Mouse (Mus musculus) gastrocnemius, postnatal 10 days (tissue): Measurements from ENCODE around the gene Ctrl. TPM values are rescaled to one million over a fixed set of nuclear protein-coding genes. Genes with fewer than 3 reads are reported as not detected.

ENCODE experiments used
- DNase-seq: peaks from one replicate; pipeline ENCODE4 v3.0.0; 2021; ENCODE audit warnings: mixed read lengths
- total RNA-seq, 2 experiments: library from RNA; stranded (reverse); gene quantifications; 2 replicates each; pipeline ENCODE4 v1.2.3; 2021

Gene Ctrl
- total RNA-seq, 2 experiments from 2014 or later: 0.47 TPM; not detected in 1

DNA sequence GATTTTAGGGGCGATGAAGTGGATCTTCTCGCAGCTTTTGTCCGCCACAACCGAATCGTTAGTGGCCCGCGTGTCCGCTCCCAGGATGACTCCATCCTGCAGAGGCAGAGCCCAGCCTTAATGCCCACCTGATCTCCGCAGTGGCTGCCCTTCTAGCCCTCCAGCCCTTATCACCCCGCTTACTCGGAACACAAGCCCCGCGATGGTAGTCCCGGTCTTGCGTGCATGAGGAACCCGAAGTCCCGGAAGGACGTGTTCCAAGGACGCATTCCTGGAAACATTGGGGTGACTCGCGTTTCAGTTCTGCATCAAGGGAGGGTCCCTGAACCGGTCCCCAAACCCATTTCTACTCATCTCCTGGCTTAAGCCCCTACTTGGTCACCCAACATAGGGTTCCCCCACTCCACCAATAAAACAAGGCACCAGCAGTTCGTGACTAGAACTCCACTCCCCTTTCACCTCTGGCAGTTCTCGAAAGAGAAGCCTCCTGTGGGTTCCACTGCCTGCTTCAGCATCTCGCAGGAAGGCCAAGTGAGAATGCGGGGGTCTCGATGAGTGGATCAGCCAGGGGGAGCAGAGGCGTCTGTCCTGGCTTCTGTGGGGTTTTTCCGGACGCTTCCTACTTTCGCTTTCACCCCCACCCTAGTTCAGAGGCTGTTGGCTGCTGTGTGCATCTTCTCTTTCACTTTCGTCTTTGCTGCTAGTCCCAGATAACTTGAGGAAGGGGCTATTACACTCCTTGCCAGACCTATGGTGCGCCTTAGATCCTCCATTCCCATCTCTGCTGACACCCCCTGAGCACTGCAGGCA, 4.0 kb upstream of the Ctrl start:
- DNase-seq: peak; percentile 46

DNA sequence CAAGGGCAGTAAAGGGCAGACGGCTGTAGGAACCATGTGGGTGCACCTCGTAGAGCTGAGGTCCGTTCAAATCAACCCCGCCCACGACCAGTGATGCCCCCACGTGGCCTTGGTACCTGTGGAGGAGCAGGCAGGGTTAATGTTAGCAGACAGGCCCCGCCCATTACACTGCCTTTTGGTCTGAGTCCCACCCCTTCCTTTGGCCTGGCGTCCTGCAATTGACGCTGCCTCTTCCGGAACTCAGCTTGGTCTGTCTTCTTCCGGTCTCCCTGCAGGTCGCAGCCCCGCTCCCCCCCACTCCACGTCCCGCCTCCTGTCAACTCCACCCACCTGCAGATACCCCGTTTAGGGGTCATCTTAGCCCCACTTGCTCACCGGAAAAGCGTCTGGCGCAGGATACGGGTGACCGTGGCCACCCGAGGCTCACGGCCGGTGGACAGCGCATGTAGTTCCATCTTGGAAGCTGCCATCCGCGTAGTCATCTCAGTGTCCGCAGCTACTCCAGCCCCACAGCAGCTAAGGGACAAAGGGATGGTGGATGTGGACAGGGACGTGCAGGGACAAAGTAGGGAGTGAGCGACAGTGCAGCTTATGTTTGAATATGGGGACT, 3.3 kb upstream of the Ctrl start:
- DNase-seq: peak; percentile 78

DNA sequence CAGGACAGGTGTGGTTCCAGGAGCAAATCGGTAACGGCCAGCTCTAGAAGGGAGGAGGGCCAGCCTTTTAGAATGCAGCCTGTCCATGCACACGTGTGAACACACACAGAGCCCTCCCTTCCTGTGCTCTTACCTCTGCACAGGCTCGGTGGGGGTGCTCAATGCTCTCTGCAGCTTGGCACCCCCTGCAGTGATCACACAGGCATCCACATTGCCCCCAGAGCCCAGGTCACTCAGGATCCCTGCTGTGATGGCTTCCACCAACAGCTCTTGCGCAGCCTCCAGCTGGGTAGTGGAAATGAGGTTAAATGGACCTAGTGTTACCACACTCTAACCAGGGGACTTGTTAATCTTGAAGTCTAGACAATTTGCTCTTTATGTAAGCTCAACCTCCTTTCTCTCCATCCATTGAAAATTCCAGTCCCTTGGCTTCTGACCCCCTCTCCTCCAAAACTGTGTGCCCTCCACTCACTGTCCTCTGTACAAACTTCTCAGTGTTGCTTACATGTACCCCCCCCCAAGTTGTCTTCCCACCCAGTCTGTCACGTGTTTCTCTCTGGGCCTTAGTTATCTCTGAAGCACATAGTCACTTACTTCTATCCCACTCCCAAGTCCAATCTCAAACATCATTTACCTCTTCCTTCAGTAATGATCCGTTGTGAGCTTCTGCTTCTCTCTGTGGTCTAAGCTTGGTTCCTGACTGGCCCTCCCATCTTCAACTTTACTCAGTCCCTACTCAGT, 2.4 kb upstream of the Ctrl start:
- DNase-seq: no peak

- no peak for DNase-seq
Observed at GRCm38 (mm10) chr8:105935105-105935504, 1.4 kb upstream of the Ctrl start.

- DNase-seq: no peak
Observed at GRCm38 (mm10) chr8:105932525-105932924, 1.1 kb downstream of the Ctrl start.

- no peak for DNase-seq
Observed at GRCm38 (mm10) chr8:105931271-105931670, 2.4 kb downstream of the Ctrl start.

GRCm38 (mm10) chr8:105930602-105931001, 3.1 kb downstream of the Ctrl start:
- DNase-seq: peak; percentile 92

DNA sequence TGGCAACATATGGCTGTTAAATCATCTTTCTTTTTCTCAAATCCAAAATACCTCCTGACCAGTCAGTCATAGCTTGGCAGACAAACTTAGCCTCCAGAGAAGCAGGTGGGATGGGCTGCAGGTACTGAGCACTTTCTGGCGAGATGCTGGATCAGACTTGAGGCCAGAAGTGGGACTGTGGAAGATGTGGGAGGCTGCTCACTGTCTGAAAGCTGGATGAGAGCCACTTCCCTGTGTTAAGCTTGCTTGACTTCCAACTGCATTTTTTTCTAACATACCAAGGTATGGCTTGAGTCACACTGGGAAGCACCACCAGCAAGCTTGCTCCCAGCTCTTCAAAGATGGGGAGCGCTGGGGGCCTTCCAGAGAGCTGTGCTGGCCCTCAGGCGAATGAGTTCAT, 8.5 kb downstream of the Ctrl start:
- DNase-seq: no peak

DNA sequence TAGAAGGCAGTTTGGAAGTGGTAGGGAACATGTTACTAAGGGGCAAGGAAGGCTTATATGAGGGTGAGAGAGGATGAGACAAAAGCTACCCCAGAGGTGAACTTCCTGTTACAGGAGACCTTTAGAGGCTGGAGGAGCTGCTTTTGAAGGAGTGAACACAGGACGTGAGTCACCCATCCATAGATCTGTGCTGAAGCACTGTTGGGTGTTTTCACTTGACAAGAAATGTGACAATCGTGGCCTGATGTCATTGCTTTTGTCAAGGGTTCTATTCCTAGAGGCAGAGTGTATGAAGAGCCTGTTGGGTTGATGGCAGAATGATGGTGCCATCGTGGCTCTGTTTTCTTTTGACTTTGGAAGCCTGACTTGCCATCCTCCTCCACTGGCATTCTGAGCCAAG, 14.3 kb downstream of the Ctrl start:
- no peak for DNase-seq

GRCm38 (mm10) chr8:105900941-105901616, 32.6 kb downstream of the Ctrl start:
- no peak for DNase-seq

DNA sequence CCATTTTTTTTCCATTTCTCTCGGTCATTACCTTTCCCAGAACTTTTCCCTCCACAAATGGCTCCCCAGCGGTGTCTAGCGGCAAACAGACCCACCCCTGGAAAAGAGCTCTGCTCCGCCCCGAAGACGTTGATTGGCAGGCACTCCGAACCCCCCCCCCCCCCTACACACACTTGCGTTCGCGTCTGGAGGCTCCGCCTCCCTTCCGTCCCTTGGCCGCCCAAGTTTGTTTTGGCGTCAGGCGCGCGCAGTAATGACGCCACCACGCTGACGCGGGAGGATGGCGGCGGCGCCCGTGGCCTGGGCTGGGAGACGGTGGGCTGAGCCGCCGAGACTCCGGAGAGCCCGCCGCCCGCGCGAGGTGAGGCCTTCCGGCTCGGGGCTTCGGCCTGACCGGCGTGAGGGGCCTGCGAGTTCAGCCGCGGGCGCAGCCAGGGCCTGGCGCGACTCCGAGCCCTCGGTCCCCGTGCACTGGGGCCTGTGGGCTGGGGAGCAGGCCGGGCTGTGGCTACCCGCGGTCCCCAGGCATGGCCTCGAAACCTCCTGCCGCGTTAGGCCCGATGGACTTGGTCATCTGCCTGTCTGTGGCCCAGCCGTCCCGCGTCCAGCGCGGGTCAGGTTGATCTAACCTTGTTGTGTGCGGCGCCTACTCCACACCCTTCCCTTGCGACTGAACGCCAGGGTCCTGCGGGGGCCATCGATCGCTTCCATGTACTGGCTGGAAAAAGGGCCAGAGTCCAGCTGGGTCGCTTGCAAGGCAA, 33.3 kb downstream of the Ctrl start, which contains the start of gene Pskh1:
TSS of gene Pskh1 (plus strand) at position 262 of the 761 bp plus-strand sequence.
- peak; percentile 92 for DNase-seq

DNA sequence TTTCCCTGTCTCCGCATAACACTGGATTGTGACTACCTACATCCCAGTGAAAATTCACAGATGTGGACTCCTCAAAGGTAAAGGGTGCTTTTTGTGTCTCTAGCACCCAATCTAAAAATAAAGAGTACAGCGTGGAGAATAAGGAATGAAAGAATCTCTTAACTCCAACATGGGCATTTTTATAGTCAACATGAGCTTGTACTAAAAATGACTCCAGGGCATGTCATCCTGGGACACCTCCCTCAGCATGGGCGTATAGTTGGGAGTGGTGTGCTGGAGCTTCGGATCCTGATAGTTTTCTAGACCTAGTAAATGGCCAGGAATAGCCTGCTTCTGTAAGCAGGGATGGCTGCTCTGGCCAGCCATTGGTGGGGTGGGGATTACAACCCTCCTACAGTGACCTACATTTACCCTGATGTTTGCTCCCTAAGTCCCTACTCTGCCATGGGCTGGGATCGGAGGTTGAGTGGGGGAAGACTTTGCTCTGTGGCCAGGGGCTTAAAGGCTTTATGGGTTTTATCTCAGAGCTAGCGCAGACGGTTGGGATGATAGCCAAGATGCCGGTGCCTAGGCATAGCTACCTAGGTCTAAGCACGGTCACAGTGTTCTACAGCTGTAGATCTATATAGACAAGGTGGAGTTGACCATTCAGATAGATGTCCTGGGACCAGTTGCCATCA, 35.7 kb downstream of the Ctrl start:
- no peak for DNase-seq

DNA sequence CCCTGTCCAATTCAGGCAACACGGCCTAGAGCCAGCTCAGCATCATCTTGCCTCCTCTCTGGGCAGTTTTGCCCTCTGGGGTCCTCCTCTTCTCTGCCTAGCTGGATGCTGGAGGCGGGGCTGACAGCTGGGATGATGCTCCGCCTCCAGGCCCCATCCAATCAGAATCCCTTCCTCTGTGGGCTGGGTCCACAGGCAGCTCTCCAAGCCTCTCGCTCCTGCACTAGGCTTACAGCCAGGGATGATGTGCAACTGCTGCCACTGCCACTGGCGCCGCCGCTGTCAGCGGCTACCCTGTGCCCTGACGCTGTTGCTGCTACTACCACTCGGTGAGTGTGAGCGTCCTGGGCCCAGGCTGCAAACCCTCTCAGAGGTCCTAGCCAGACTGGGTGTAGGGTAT, 40.3 kb downstream of the Ctrl start, which contains the start of gene Nrn1l:
TSS of gene Nrn1l (plus strand) at position 229 of the 400 bp plus-strand sequence.
- DNase-seq: peak; percentile 72

DNA sequence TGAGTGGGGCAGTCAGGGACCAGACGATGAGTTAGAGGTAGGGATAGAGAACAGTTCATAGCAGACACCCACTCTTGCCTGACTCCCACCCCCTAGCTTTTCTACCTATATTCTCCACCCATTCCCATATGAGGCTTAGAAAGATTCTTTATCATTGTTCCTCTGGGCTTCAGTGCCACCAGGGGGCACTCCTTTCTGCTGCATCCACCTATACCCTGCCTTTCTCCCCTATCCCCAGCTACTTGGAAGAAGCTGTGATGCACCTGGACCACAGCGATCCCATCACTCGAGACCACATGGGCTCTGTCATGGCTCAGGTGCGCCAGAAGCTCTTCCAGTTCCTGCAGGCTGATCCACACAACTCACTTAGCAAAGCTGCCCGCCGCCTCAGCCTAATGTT, 41.2 kb downstream of the Ctrl start:
- DNase-seq: no peak

DNA sequence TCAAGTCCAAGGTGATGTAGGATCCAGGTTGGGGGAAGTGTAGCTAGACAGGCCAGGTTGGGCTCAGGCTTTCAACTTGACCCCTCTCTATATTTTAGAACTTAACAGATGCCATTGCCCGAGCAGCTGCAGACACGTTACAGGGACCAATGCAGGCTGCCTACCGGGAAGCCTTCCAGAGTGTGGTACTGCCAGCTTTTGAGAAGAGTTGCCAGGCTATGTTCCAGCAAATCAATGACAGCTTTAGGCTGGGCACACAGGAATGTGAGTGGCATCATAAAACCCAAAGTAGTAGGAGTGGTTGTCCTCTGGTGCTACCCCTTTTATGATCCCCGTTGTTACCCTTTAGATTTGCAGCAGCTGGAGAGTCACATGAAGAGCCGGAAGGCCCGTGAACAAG, 42.8 kb downstream of the Ctrl start:
- DNase-seq: peak; percentile 47

- no peak for DNase-seq
Observed at GRCm38 (mm10) chr8:105889756-105890465, 43.8 kb downstream of the Ctrl start.
